ENCODE assay signal across 30 mouse cellular contexts in the genomic region with DNA sequence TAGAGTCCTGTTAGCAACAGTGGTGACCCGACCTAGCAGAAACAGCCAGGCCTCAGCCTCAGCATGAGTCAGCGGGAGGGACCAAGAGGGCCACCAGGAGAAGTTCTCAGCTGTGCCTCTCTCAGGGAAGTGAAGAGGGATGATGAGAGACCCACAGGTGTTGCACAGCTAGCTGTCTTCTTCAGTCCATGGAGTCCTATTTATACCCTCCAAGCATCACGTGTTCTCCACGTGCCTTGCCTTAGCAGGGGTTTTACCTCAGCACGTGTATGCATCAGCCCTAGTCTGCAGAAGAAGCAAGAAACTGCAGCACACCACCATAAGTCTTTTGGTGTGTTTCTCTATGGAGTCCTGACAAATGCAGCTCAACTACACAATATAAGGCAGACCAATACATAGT.
"Had no signal": no experiment of that assay in that cellular context is flagged by ENCODE, and none has a peak within 500 bp of the region (broad histone marks: within the 10 kb centered on the region; RNA-seq: fewer than 3 reads in every experiment).

No protein-coding gene starts in this region.

- H3K36me3 ChIP-seq: limb, embryonic 10.5 days; limb, embryonic 12.5 days; limb, embryonic 15.5 days; liver, embryonic 13.5 days; liver, embryonic 15.5 days; lung, embryonic 15.5 days; midbrain, embryonic 10.5 days; midbrain, embryonic 12.5 days; midbrain, embryonic 13.5 days; midbrain, embryonic 15.5 days; neural tube, embryonic 12.5 days; neural tube, embryonic 13.5 days had no signal

- H3K27ac ChIP-seq: left cerebral cortex, adult 2 months; limb, embryonic 10.5 days; limb, embryonic 12.5 days; limb, embryonic 13.5 days; limb, embryonic 15.5 days; liver, embryonic 13.5 days; liver, embryonic 14.5 days; liver, embryonic 15.5 days; lung, embryonic 15.5 days; macrophage; midbrain, embryonic 10.5 days; midbrain, embryonic 12.5 days; neural tube, embryonic 12.5 days had no signal

- H3K9ac ChIP-seq: limb, embryonic 12.5 days; limb, embryonic 13.5 days; limb, embryonic 15.5 days; liver, embryonic 13.5 days; liver, embryonic 14.5 days; liver, embryonic 15.5 days; liver, postnatal 0 days; lung, embryonic 14.5 days; lung, embryonic 15.5 days; midbrain, embryonic 12.5 days; midbrain, embryonic 13.5 days; midbrain, embryonic 15.5 days; neural tube, embryonic 12.5 days; neural tube, embryonic 13.5 days had no signal

- H3K9me3 ChIP-seq: limb, embryonic 10.5 days; limb, embryonic 12.5 days; limb, embryonic 15.5 days; liver, embryonic 13.5 days; liver, embryonic 15.5 days; lung, embryonic 15.5 days; midbrain, embryonic 10.5 days; midbrain, embryonic 12.5 days; midbrain, embryonic 13.5 days; midbrain, embryonic 15.5 days; neural tube, embryonic 12.5 days; neural tube, embryonic 13.5 days had no signal

- H3K27me3 ChIP-seq: limb, embryonic 12.5 days; limb, embryonic 13.5 days; limb, embryonic 15.5 days; liver, embryonic 13.5 days; liver, embryonic 15.5 days; lung, embryonic 15.5 days; megakaryocyte, embryonic 14.5 days; midbrain, embryonic 12.5 days; midbrain, embryonic 13.5 days; midbrain, embryonic 15.5 days; neural tube, embryonic 12.5 days; neural tube, embryonic 13.5 days had no signal

- H3K4me3 ChIP-seq: left cerebral cortex, adult 2 months; limb, embryonic 10.5 days; limb, embryonic 12.5 days; limb, embryonic 13.5 days; limb, embryonic 15.5 days; liver, embryonic 13.5 days; liver, embryonic 15.5 days; lung, embryonic 15.5 days; megakaryocyte, embryonic 14.5 days; midbrain, embryonic 10.5 days; midbrain, embryonic 12.5 days; midbrain, embryonic 13.5 days; midbrain, embryonic 15.5 days; myocyte; neural tube, embryonic 12.5 days; neural tube, embryonic 13.5 days had no signal

- H3K4me2 ChIP-seq: limb, embryonic 12.5 days; limb, embryonic 13.5 days; limb, embryonic 15.5 days; liver, embryonic 11.5 days; liver, embryonic 13.5 days; liver, embryonic 15.5 days; lung, embryonic 14.5 days; lung, embryonic 15.5 days; midbrain, embryonic 12.5 days; midbrain, embryonic 13.5 days; midbrain, embryonic 15.5 days; neural tube, embryonic 12.5 days; neural tube, embryonic 13.5 days had no signal

- H3K4me1 ChIP-seq: liver, embryonic 15.5 days; lung, embryonic 15.5 days; megakaryocyte, embryonic 14.5 days had no signal

- ATAC-seq: liver, postnatal 0 days; lung, postnatal 0 days; midbrain, embryonic 13.5 days; midbrain, embryonic 15.5 days had no signal

- DNase-seq: left cerebral cortex, postnatal 4 days; liver, embryonic 13.5 days; liver, postnatal 0 days; lung, adult 18-20 months; lung, adult 2 months; lung, embryonic 14.5 days; lung, postnatal 10 days; lung, postnatal 14 days; lung, postnatal 36 days; lung, postnatal 4 days; midbrain, embryonic 14.5 days had no signal
